Mouse (Mus musculus) left cerebral cortex, adult 2 months (tissue): ENCODE data around the gene Olfr713. TPM values are rescaled to one million over a fixed set of nuclear protein-coding genes. Genes with fewer than 3 reads are reported as not detected.
A peak's percentile ranks its signal among the peaks of the same experiment; 100 is the strongest.

Experiments
- DNase-seq, 2 experiments: peaks; one replicate each; pipeline ENCODE4 v3.0.0; 2021 to 2022; ENCODE audit warnings: low spot score in 2 of 2, mixed read lengths in 1 of 2; ENCODE audit errors: extremely low spot score in 1 of 2
- H3K27ac ChIP-seq: fragments of 200-600 bp; 2 replicates; pipeline ENCODE4 v1.8.1; 2022
- H3K4me3 ChIP-seq: fragments of 200-600 bp; 2 replicates; pipeline ENCODE4 v1.8.1; 2022
- CTCF ChIP-seq: fragments of 200-600 bp; IDR thresholded peaks from 2 replicates; pipeline ENCODE4 v1.8.1; 2022; ENCODE audit warnings: antibody characterized with exemption, mild to moderate bottlenecking, moderate library complexity
- intact Hi-C: fragments of 180-260 bp; cut with DNase I; formaldehyde crosslinking; loops from one replicate; pipeline ENCODE4 v1.15.1; 2025
- long read RNA-seq, 2 experiments: library from polyadenylated mRNA; stranded (forward); transcript quantifications; one replicate each; pipeline ENCODE4 v2.0.0; 2021; ENCODE audit warnings: borderline mapping rate in 2 of 2
- total RNA-seq, 2 experiments: library from RNA; stranded (reverse); gene quantifications; 2 replicates each; pipeline ENCODE4 v1.2.3; 2021

Olfr713 gene
- total RNA-seq, result not detected
- long read RNA-seq, experiment 1, result 0 reads
- long read RNA-seq, experiment 2, result 0 reads

GRCm38 (mm10) chr7:107030874-107031273 is at the start of gene Olfr713:
Gene Olfr713, plus strand, starts transcription at chr7:107031174.
- no peak for TF ChIP-seq CTCF
- H3K4me3 ChIP-seq, result no peak within 1 kb of the TSS
- intact Hi-C loops, result no loop called here

GRCm38 (mm10) chr7:106985236-106985635 is 45.7 kb upstream of the Olfr713 start:
- no peak overlapping the region for H3K27ac ChIP-seq
- no peak for TF ChIP-seq CTCF
- DNase-seq, result no peak
- no peak overlapping the region for H3K4me3 ChIP-seq
- intact Hi-C loops, result no loop called here

More at GRCm38 (mm10) chr7:107030874-107031273, at the start of gene Olfr713:
- H3K27ac ChIP-seq, result no peak within 1 kb of the TSS
- no peak for DNase-seq

GRCm38 (mm10) chr7:107000798-107001197 is 30.2 kb upstream of the Olfr713 start:
- Histone ChIP-seq H3K27ac (no peak overlapping the region), H3K4me3 (no peak overlapping the region)
- TF ChIP-seq CTCF, result no peak
- intact Hi-C loops, result no loop called here
- no peak for DNase-seq

- no peak for DNase-seq
- no peak for TF ChIP-seq CTCF
- intact Hi-C loops, result no loop called here
- Histone ChIP-seq H3K4me3 (no peak overlapping the region), H3K27ac (no peak overlapping the region)
Observed at GRCm38 (mm10) chr7:107004169-107004568, 26.8 kb upstream of the Olfr713 start.

- TF ChIP-seq CTCF, result no peak
- H3K27ac ChIP-seq, result no peak within 1 kb of the TSS
- H3K4me3 ChIP-seq, result no peak within 1 kb of the TSS
- no peak for DNase-seq
- intact Hi-C loops, result no loop called here
Observed at GRCm38 (mm10) chr7:107005972-107006371, 25.0 kb upstream of the Olfr713 start, which contains the start of gene Olfr2. Gene Olfr2, minus strand, starts transcription at chr7:107006072.

- no peak overlapping the region for H3K4me3 ChIP-seq
- no peak for DNase-seq
- H3K27ac ChIP-seq, result no peak overlapping the region
- TF ChIP-seq CTCF, result no peak
- intact Hi-C loops, result no loop called here
Observed at GRCm38 (mm10) chr7:107039934-107040563, 9.1 kb downstream of the Olfr713 start.

- H3K27ac ChIP-seq, result no peak overlapping the region
- intact Hi-C loops, result no loop called here
- TF ChIP-seq CTCF, result no peak
- no peak for DNase-seq
- no peak overlapping the region for H3K4me3 ChIP-seq
Observed at GRCm38 (mm10) chr7:107043136-107043535, 12.2 kb downstream of the Olfr713 start.

GRCm38 (mm10) chr7:107044407-107044806 is 13.4 kb downstream of the Olfr713 start:
- Histone ChIP-seq H3K4me3 (no peak overlapping the region), H3K27ac (no peak overlapping the region)
- TF ChIP-seq CTCF, result no peak
- intact Hi-C loops, result no loop called here
- no peak for DNase-seq

GRCm38 (mm10) chr7:107045833-107046232 is 14.9 kb downstream of the Olfr713 start:
- peak; percentile 14 to 29 for DNase-seq
- Histone ChIP-seq H3K27ac (no peak overlapping the region), H3K4me3 (no peak overlapping the region)
- TF ChIP-seq CTCF, result peak; percentile 77
- intact Hi-C loops, result no loop called here

GRCm38 (mm10) chr7:107047578-107047977 is 16.6 kb downstream of the Olfr713 start:
- H3K27ac ChIP-seq, result no peak overlapping the region

GRCm38 (mm10) chr7:107070681-107071080 is 39.7 kb downstream of the Olfr713 start, which contains the start of gene Olfr714:
Gene Olfr714, plus strand, starts transcription at chr7:107070981.
- intact Hi-C loops, result no loop called here
- TF ChIP-seq CTCF, result no peak
- no peak for DNase-seq
- Histone ChIP-seq H3K27ac (no peak within 1 kb of the TSS), H3K4me3 (no peak within 1 kb of the TSS)

More at GRCm38 (mm10) chr7:107047578-107047977, 16.6 kb downstream of the Olfr713 start:
- TF ChIP-seq CTCF, result no peak
- intact Hi-C loops, result no loop called here
- no peak overlapping the region for H3K4me3 ChIP-seq
- DNase-seq, result no peak

Other genes starting within 250 kb of the Olfr713 start
- not detected for gene Olfr699, start 238.0 kb upstream of the Olfr713 start, total RNA-seq
- gene Olfr700, start 222.3 kb upstream of the Olfr713 start, total RNA-seq, result not detected
- not detected for gene Olfr701, start 217.0 kb upstream of the Olfr713 start, total RNA-seq
- not detected for gene Olfr702, start 197.3 kb upstream of the Olfr713 start, total RNA-seq
- not detected for gene Olfr703, start 187.8 kb upstream of the Olfr713 start, total RNA-seq
- gene Olfr704, start 168.0 kb upstream of the Olfr713 start, total RNA-seq, result not detected
- gene Olfr705, start 154.3 kb upstream of the Olfr713 start, total RNA-seq, result not detected
- gene Olfr706, start 143.0 kb upstream of the Olfr713 start, total RNA-seq, result not detected
- not detected for gene Olfr707, start 129.9 kb upstream of the Olfr713 start, total RNA-seq
- not detected for gene Olfr1532-ps1, start 123.2 kb upstream of the Olfr713 start, total RNA-seq
- gene Olfr709-ps1, start 99.0 kb upstream of the Olfr713 start, total RNA-seq, result not detected
- not detected for gene Olfr710, start 82.9 kb upstream of the Olfr713 start, total RNA-seq
- not detected for gene Olfr6, start 67.2 kb upstream of the Olfr713 start, total RNA-seq
- gene Olfr711, start 55.7 kb upstream of the Olfr713 start, total RNA-seq, result not detected
- gene Olfr2, start 25.1 kb upstream of the Olfr713 start, total RNA-seq, result not detected
- gene Olfr714, start 39.8 kb downstream of the Olfr713 start, total RNA-seq, result not detected
- gene Olfr17, start 62.0 kb downstream of the Olfr713 start, total RNA-seq, result not detected
- gene Olfr715b, start 79.2 kb downstream of the Olfr713 start, total RNA-seq, result not detected
- gene Olfr715, start 99.9 kb downstream of the Olfr713 start, total RNA-seq, result not detected
- gene Olfr716, start 107.2 kb downstream of the Olfr713 start, total RNA-seq, result not detected
- not detected for gene Nlrp14, start 135.8 kb downstream of the Olfr713 start, total RNA-seq
- gene Rbmxl2, start 178.3 kb downstream of the Olfr713 start, total RNA-seq, result not detected